Mouse (Mus musculus): Measurements from ENCODE around the gene Wwox. TPM values are rescaled to one million over a fixed set of nuclear protein-coding genes. Genes with fewer than 3 reads are reported as not detected.
A peak's percentile ranks its signal among the peaks of the same experiment; 100 is the strongest.

Wwox gene
- polyA plus RNA-seq, 1 experiment from 2014 or later: 10.6 TPM

GRCm38 (mm10) chr8:114561191-114561590 lies 121.7 kb downstream of the Wwox start:
- DNase-seq (ENCODE audit: low spot score): no peak
- Histone ChIP-seq H3K4me1 (peaks cover 24% of the 10 kb centered on the region), H3K27ac (replicated peaks) (no peak overlapping the region; the same call in 1 of the 2 replicates), H3K36me3 (no peaks in the 10 kb centered on the region), H3K9me3 (replicated peaks) (no peaks in the 10 kb centered on the region), H3K4me3 (no peak overlapping the region), H3K27me3 (ENCODE audit: low read depth, poor library complexity, severe bottlenecking) (no peaks in the 10 kb centered on the region)
- WGBS: 90% methylated on average over 8 of the region's 8 CpGs

DNA sequence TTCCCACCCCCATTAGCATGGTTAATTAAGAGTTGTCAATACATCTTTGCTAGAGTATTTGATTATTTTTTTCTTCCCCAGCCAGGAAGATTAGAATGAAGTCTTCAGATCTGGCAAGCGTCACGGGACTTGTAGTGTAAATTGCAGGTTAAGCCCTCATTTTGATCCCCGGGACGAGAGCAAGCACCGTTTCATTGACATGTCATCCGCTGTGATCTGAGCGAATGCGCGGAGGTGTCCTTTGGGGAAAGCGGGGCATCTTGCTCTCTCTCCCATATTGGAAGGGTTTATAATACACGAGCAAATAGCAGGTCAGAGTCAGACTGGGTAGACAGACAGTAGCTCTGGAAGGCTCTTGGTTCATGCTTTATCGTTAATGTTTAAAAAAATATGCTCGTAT lies 123.0 kb downstream of the Wwox start:
- no peaks in the 10 kb centered on the region for H3K36me3 ChIP-seq
- DNase-seq (ENCODE audit: low spot score): no peak
- H3K27me3 ChIP-seq (ENCODE audit: low read depth, poor library complexity, severe bottlenecking): no peaks in the 10 kb centered on the region
- H3K9me3 ChIP-seq (replicated peaks): no peaks in the 10 kb centered on the region
- 86% methylated on average over 13 of the region's 13 CpGs for WGBS
- no peak overlapping the region for H3K27ac ChIP-seq (replicated peaks)
- H3K4me1 ChIP-seq: peaks cover 30% of the 10 kb centered on the region
- H3K4me3 ChIP-seq: no peak overlapping the region

DNA sequence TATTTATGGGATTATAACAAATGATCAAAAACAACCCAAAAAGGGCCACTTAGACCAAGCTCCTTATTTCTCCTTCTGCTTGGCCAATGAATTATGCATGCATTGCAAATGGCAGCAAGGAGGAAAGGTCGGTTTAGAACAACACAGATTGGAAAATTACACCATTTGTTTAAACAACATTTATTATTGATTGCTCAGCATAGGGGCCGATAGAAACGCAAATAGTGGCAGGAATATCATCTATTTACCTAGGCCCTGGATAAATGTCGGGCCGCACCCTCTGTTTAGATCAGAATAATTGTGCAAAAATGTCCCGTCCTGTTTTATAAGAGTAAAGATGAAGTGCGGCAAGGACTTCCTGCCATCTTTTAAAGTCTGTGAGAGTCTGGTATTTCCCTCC lies 123.9 kb downstream of the Wwox start:
- 93% methylated on average over 7 of the region's 7 CpGs for WGBS
- H3K4me1 ChIP-seq: peaks cover 30% of the 10 kb centered on the region
- H3K36me3 ChIP-seq: no peaks in the 10 kb centered on the region
- no peak overlapping the region for H3K4me3 ChIP-seq
- H3K27me3 ChIP-seq (ENCODE audit: low read depth, poor library complexity, severe bottlenecking): no peaks in the 10 kb centered on the region
- no peak for DNase-seq (ENCODE audit: low spot score)
- H3K9me3 ChIP-seq (replicated peaks): no peaks in the 10 kb centered on the region
- H3K27ac ChIP-seq (replicated peaks): no peak overlapping the region

GRCm38 (mm10) chr8:114564036-114564435 lies 124.6 kb downstream of the Wwox start:
- 65% methylated on average over 6 of the region's 6 CpGs for WGBS
- Histone ChIP-seq H3K4me1 (peaks cover 28% of the 10 kb centered on the region), H3K27ac (replicated peaks) (no peak overlapping the region), H3K9me3 (replicated peaks) (no peaks in the 10 kb centered on the region), H3K36me3 (no peaks in the 10 kb centered on the region), H3K4me3 (no peak overlapping the region), H3K27me3 (ENCODE audit: low read depth, poor library complexity, severe bottlenecking) (no peaks in the 10 kb centered on the region)
- no peak for DNase-seq (ENCODE audit: low spot score)

- Histone ChIP-seq H3K9me3 (replicated peaks) (no peaks in the 10 kb centered on the region), H3K4me3 (no peak overlapping the region), H3K27ac (replicated peaks) (no peak overlapping the region), H3K4me1 (peaks cover 17% of the 10 kb centered on the region), H3K27me3 (ENCODE audit: low read depth, poor library complexity, severe bottlenecking) (no peaks in the 10 kb centered on the region), H3K36me3 (no peaks in the 10 kb centered on the region)
- no peak for DNase-seq (ENCODE audit: low spot score)
- WGBS: 93% methylated on average over 16 of the region's 16 CpGs
Measured at GRCm38 (mm10) chr8:114568531-114569166, 129.2 kb downstream of the Wwox start.

- Histone ChIP-seq H3K9me3 (replicated peaks) (peaks cover 5% of the 10 kb centered on the region; the same call in 1 of the 2 replicates), H3K4me3 (no peak overlapping the region), H3K27me3 (ENCODE audit: low read depth, poor library complexity, severe bottlenecking) (no peaks in the 10 kb centered on the region), H3K27ac (replicated peaks) (no peak overlapping the region), H3K4me1 (no peaks in the 10 kb centered on the region), H3K36me3 (0 out of 2 replicates have a peak, but pooled peaks cover 1% of the 10 kb centered on the region)
- 94% methylated on average over 4 of the region's 4 CpGs for WGBS
- no peak for DNase-seq (ENCODE audit: low spot score)
Measured at GRCm38 (mm10) chr8:114573014-114573746, 133.7 kb downstream of the Wwox start.

DNA sequence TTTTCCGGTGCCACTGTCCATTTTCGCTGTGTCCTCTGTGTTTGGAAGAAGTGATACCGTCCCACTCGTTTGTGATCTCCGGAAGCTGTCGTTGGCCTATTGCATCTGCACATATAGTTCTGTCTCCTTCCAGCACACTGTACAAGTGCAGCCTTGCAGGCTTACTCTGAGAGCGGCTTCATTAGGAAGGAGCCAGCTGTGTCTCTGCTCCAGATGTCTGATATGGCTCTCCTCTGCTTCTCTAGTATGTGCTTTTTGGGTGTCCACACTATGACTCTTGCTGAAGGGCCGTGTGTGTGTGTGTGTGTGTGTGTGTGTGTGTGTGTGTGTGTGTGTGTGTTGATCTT lies 134.3 kb downstream of the Wwox start:
- H3K9me3 ChIP-seq (replicated peaks): peaks cover 6% of the 10 kb centered on the region; the same call in 1 of the 2 replicates
- H3K36me3 ChIP-seq: 0 out of 2 replicates have a peak, but pooled peaks cover 2% of the 10 kb centered on the region
- no peaks in the 10 kb centered on the region for H3K27me3 ChIP-seq (ENCODE audit: low read depth, poor library complexity, severe bottlenecking)
- 87% methylated on average over 8 of the region's 8 CpGs for WGBS
- no peaks in the 10 kb centered on the region for H3K4me1 ChIP-seq
- H3K4me3 ChIP-seq: no peak overlapping the region
- DNase-seq (ENCODE audit: low spot score): no peak
- H3K27ac ChIP-seq (replicated peaks): no peak overlapping the region

DNA sequence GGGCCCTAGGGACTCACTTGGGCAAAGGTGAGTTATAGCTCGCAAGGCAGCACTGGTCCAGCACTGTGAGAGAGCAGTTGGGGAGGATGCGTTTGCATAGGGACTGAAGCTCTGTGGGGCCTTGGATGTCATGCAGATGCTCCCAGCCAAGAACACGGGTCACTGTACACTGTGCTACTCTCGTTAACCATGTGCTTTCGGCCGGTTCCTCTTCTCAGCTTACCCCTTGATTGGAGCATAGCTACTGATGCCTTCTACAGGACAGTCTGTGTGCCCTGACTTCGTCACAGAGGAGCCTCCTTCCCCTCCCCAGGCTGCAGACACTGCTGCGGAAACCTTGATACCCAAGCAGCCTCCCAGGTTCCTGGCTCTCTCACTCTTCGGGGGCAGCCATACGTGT lies 139.8 kb downstream of the Wwox start:
- H3K36me3 ChIP-seq: 0 out of 2 replicates have a peak, but pooled peaks cover 2% of the 10 kb centered on the region
- peaks cover 6% of the 10 kb centered on the region; the same call in 1 of the 2 replicates for H3K9me3 ChIP-seq (replicated peaks)
- no peak overlapping the region for H3K4me3 ChIP-seq
- no peak overlapping the region for H3K27ac ChIP-seq (replicated peaks)
- 93% methylated on average over 10 of the region's 10 CpGs for WGBS
- no peak for DNase-seq (ENCODE audit: low spot score)
- no peaks in the 10 kb centered on the region for H3K4me1 ChIP-seq
- H3K27me3 ChIP-seq (ENCODE audit: low read depth, poor library complexity, severe bottlenecking): no peaks in the 10 kb centered on the region

- DNase-seq (ENCODE audit: low spot score): no peak
- Histone ChIP-seq H3K4me3 (no peak overlapping the region), H3K9me3 (replicated peaks) (peaks cover 6% of the 10 kb centered on the region; the same call in 1 of the 2 replicates), H3K4me1 (no peaks in the 10 kb centered on the region), H3K27me3 (ENCODE audit: low read depth, poor library complexity, severe bottlenecking) (no peaks in the 10 kb centered on the region), H3K36me3 (0 out of 2 replicates have a peak, but pooled peaks cover 2% of the 10 kb centered on the region), H3K27ac (replicated peaks) (no peak overlapping the region)
- WGBS: 97% methylated on average over 1 of the region's 1 CpGs
Measured at GRCm38 (mm10) chr8:114580684-114581083, 141.2 kb downstream of the Wwox start.

GRCm38 (mm10) chr8:114590336-114590867 lies 150.9 kb downstream of the Wwox start:
- H3K36me3 ChIP-seq: peaks cover 3% of the 10 kb centered on the region; the same call in 1 of the 2 replicates
- H3K4me3 ChIP-seq: no peak overlapping the region
- no peak for DNase-seq (ENCODE audit: low spot score)
- peaks cover 1% of the 10 kb centered on the region for H3K9me3 ChIP-seq (replicated peaks)
- 86% methylated on average over 12 of the region's 12 CpGs for WGBS
- H3K4me1 ChIP-seq: peaks cover 38% of the 10 kb centered on the region
- H3K27ac ChIP-seq (replicated peaks): no peak overlapping the region
- H3K27me3 ChIP-seq (ENCODE audit: low read depth, poor library complexity, severe bottlenecking): no peaks in the 10 kb centered on the region

DNA sequence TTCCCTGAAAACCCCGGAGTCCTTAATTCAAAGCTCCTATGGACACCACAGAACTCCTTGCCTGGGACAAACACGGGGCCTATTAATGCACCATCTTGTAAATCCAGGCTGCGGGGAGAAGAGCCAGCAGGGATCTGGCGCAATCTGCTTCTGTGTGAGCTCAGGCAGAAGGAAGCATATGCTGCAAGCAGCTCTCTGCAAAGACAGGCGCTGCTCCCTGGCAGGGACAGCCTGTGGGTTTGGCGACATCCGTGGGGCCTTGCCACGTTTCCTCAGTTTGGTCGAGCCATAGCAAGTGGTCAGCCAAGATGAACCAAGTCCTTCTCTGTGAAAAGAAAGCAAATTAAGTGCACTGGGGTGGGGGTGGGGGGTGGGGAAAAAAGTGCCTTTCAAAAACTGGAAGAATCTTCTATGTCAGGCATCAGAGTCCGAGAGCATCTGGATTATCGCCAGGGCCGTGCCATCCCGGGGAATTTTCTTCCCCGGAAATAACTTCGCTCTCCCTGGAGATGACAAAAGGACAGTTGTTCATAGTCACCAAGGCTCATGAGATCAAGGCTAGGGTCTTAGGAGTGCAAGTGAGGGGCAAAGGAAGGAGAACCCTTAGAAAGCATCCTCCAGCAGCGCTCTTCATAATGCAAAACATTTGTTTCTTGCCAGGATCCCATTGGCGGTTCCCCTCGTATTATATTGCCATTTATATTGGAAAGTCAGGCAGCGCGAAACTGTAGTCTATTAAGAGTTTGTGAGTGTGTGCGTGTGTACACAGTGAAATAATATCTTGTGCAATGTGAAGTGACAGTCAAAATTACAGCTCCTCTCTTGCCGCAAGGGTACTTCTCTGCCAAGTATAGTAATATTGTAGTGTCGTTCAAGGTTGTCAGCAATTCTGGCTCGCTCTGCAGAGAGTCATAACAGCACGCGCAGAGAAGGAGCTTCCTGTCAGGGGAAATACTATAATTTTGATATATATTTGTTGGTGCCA lies 152.1 kb downstream of the Wwox start:
- peaks cover 38% of the 10 kb centered on the region for H3K4me1 ChIP-seq
- H3K9me3 ChIP-seq (replicated peaks): peaks cover 9% of the 10 kb centered on the region
- no peaks in the 10 kb centered on the region for H3K27me3 ChIP-seq (ENCODE audit: low read depth, poor library complexity, severe bottlenecking)
- 54% methylated on average over 26 of the region's 26 CpGs for WGBS
- peak overlapping the region; percentile 74 for H3K27ac ChIP-seq (replicated peaks)
- H3K36me3 ChIP-seq: peaks cover 10% of the 10 kb centered on the region; the same call in 1 of the 2 replicates
- H3K4me3 ChIP-seq: no peak overlapping the region
- DNase-seq (ENCODE audit: low spot score): peak; percentile 39

Data from midbrain, embryonic 10.5 days (tissue).